Mouse (Mus musculus): ENCODE results near the gene Eif4e1b. TPM values are rescaled to one million over a fixed set of nuclear protein-coding genes. Genes with fewer than 3 reads are reported as not detected.

Eif4e1b gene
- polyA plus RNA-seq (2015; fragmentation: Illumina TruSeq; extraction: RNeasy Lipid Tissue Mini Kit (QIAGEN cat#74804); ENCODE audit: low read depth, low replicate concordance): not detected

GRCm38 (mm10) chr13:54783698-54784097 lies at the start of gene Eif4e1b:
TSS of gene Eif4e1b (plus strand) at chr13:54783998.

GRCm38 (mm10) chr13:54749864-54750411 lies 33.9 kb upstream of the Eif4e1b start, which contains the start of gene Gprin1:
TSS of gene Gprin1 (minus strand) at chr13:54749874.

GRCm38 (mm10) chr13:54766192-54766768 lies 17.5 kb upstream of the Eif4e1b start, which contains the start of gene Sncb:
TSS of gene Sncb (minus strand) at chr13:54766595.

GRCm38 (mm10) chr13:54788740-54789560 lies 5.2 kb downstream of the Eif4e1b start, which contains the start of gene Tspan17:
TSS of gene Tspan17 (plus strand) at chr13:54789377.

Other genes with a start within 250 kb of the Eif4e1b start
- gene 4833439L19Rik, start 218.6 kb upstream of the Eif4e1b start, polyA plus RNA-seq (2015; fragmentation: Illumina TruSeq; extraction: RNeasy Lipid Tissue Mini Kit (QIAGEN cat#74804); ENCODE audit: low read depth, low replicate concordance): 145 TPM
- 24.1 TPM for gene Arl10, start 209.0 kb upstream of the Eif4e1b start, polyA plus RNA-seq (2015; fragmentation: Illumina TruSeq; extraction: RNeasy Lipid Tissue Mini Kit (QIAGEN cat#74804); ENCODE audit: low read depth, low replicate concordance)
- gene Nop16, start 193.9 kb upstream of the Eif4e1b start, polyA plus RNA-seq (2015; fragmentation: Illumina TruSeq; extraction: RNeasy Lipid Tissue Mini Kit (QIAGEN cat#74804); ENCODE audit: low read depth, low replicate concordance): 30.5 TPM
- gene Higd2a, start 193.8 kb upstream of the Eif4e1b start, polyA plus RNA-seq (2015; fragmentation: Illumina TruSeq; extraction: RNeasy Lipid Tissue Mini Kit (QIAGEN cat#74804); ENCODE audit: low read depth, low replicate concordance): 237 TPM
- gene Cltb, start 172.7 kb upstream of the Eif4e1b start, polyA plus RNA-seq (2015; fragmentation: Illumina TruSeq; extraction: RNeasy Lipid Tissue Mini Kit (QIAGEN cat#74804); ENCODE audit: low read depth, low replicate concordance): 254 TPM
- gene Faf2, start 162.2 kb upstream of the Eif4e1b start, polyA plus RNA-seq (2015; fragmentation: Illumina TruSeq; extraction: RNeasy Lipid Tissue Mini Kit (QIAGEN cat#74804); ENCODE audit: low read depth, low replicate concordance): 43.2 TPM
- gene Rnf44, start 90.1 kb upstream of the Eif4e1b start, polyA plus RNA-seq (2015; fragmentation: Illumina TruSeq; extraction: RNeasy Lipid Tissue Mini Kit (QIAGEN cat#74804); ENCODE audit: low read depth, low replicate concordance): 82.6 TPM
- 0.21 TPM for gene Cdhr2, start 82.5 kb upstream of the Eif4e1b start, polyA plus RNA-seq (2015; fragmentation: Illumina TruSeq; extraction: RNeasy Lipid Tissue Mini Kit (QIAGEN cat#74804); ENCODE audit: low read depth, low replicate concordance)
- gene Gprin1, start 34.1 kb upstream of the Eif4e1b start, polyA plus RNA-seq (2015; fragmentation: Illumina TruSeq; extraction: RNeasy Lipid Tissue Mini Kit (QIAGEN cat#74804); ENCODE audit: low read depth, low replicate concordance): 60.0 TPM
- gene Sncb, start 17.4 kb upstream of the Eif4e1b start, polyA plus RNA-seq (2015; fragmentation: Illumina TruSeq; extraction: RNeasy Lipid Tissue Mini Kit (QIAGEN cat#74804); ENCODE audit: low read depth, low replicate concordance): 548 TPM
- 73.2 TPM for gene Tspan17, start 5.4 kb downstream of the Eif4e1b start, polyA plus RNA-seq (2015; fragmentation: Illumina TruSeq; extraction: RNeasy Lipid Tissue Mini Kit (QIAGEN cat#74804); ENCODE audit: low read depth, low replicate concordance)
- 46.2 TPM for gene Unc5a, start 165.4 kb downstream of the Eif4e1b start, polyA plus RNA-seq (2015; fragmentation: Illumina TruSeq; extraction: RNeasy Lipid Tissue Mini Kit (QIAGEN cat#74804); ENCODE audit: low read depth, low replicate concordance)
- gene Hk3, start 237.4 kb downstream of the Eif4e1b start, polyA plus RNA-seq (2015; fragmentation: Illumina TruSeq; extraction: RNeasy Lipid Tissue Mini Kit (QIAGEN cat#74804); ENCODE audit: low read depth, low replicate concordance): 1.3 TPM

Data from brain, adult 10 weeks (tissue).